Mouse (Mus musculus) frontal cortex, adult (tissue): ENCODE measurements around the gene Ccr8.
"Not testable (repeated sequence)": the region's sequence is repeated elsewhere in the genome, so short reads cannot be mapped to it uniquely, and the experiment has no call there.

Experiments
- ATAC-seq: cut with Nextera tagmentation; 2 replicates; pipeline ENCODE4 v1.9.2; 2017; ENCODE audit warnings: mild to moderate bottlenecking, moderate library complexity, mixed read lengths; ENCODE audit not compliant: low TSS enrichment

The Ccr8 gene

DNA sequence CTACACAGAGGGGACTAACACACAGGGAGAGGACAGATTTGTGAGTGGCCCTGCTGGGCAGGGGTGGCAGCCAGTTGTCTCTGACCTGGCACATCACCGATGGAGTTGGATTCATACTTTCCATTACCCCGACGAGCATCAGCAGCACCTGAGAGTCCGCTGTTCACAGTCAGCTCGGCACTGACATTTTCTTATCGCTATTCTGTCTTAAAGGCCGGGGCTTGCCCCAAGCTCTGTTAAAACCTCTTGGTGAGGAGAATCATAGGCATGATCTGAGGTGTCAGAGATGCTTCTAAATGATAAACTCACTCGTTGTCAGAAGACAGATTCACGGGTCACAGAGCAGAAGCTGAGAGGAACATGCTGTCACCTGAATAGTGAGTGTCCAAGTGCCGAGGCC, 828 bp upstream of the Ccr8 start:
- ATAC-seq = no peak

DNA sequence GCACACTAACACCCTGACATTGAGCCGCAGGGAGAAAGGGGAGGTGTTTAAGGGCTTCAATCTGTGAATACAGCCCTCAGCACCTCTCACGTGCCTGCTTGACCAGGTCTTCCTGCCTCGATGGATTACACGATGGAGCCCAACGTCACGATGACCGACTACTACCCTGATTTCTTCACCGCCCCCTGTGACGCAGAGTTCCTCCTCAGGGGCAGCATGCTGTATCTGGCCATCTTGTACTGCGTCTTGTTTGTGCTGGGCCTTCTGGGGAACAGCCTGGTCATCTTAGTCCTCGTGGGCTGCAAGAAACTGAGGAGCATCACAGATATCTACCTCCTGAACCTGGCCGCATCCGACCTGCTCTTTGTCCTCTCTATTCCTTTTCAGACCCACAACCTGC, 1.8 kb downstream of the Ccr8 start:
- ATAC-seq = no peak

DNA sequence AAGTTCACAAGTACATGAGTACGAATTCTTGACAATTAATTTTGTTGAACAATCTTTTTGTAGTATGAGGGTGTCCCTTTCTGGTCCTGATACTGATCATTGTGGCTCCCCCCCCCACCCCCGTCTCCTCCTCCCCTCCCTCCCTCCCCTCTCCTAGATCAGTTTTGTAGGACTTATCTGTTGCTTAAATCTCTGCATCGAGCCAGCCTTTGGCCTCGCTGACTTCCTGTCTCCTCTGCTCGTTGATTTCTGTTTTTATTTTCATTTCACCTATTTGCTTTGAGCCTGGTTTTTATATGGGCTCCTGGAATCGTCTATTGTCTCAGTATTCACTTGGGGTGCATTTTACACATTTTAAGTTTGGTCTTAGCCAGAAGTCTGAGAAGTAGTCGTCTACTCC, 4.0 kb downstream of the Ccr8 start:
- ATAC-seq = no peak

DNA sequence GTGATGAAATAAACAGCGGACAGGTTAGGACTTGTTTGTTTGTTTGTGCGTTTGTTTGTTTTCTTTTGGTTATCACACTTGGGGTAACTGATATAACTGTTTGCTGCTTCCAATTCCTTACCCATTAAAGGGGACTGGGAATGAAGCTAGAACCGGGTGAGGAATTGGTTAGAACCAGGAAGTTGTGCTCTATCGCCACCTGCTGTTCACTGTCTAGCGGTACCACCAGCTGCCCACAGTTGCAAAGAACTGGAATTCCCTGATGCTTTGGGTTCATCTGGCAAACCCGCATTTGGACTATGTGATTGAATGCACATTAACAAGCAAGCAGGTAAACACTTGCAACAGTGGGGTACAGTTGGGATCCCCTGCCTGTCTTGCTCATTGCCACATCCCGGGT, 6.8 kb downstream of the Ccr8 start:
- peak; percentile 92 for ATAC-seq

DNA sequence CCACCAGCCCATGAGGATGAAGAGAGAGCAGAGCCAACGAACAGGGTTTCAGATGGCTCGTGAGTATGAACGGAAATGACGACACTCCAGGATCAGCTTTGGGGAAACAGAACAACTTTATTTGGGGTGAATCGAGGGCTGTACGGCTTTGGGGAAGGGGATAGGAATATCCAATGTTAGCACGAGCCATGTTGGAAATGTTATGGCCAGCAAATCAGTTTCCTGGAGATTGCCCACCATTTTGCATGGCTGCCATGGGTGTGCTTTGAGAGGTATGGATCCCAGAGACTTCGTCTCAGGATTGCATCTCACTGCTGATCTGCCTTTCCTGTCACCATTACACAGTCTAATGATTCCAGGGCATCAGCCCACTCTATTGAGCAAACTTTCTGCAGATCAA, 7.4 kb downstream of the Ccr8 start:
- no peak for ATAC-seq

DNA sequence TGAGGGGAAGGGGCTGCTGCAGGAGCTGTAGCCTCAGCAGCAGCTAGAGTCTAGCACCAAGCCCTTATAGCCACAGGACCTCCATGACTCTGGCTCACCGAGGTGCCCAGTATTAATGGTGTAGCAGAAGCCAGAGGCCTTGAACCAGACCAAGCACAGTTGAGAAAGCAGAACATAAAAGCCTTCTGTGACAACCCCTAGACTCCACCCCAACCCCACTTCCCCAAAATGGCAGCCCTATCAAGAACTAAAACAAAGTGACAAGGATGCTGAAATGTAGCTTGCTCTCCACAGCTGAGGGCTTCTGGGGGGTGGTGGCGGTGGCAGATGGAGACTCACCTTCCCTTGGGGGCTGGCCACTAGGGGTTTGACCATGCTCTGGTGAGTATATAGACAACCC, 9.3 kb downstream of the Ccr8 start:
- no peak for ATAC-seq

DNA sequence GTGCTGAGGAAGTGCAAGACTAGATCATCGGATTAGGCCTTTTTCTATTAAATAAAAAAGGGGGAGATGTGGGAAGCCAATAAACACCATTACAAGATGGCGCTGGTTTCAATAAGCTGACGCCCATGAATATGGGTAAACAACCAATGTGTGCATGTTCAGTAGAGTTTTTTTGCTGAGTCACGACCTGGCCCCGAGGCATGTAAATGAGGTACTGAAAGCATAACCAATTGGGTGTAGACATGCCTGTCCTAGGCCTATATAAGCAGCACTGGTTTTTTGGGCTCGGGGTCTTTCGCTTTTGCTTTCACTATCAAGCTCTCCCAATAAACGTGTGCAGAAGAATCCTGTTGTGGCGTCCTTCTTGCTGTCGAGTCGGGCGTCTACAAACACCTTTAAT, 17.0 kb downstream of the Ccr8 start:
- ATAC-seq = not testable (repeated sequence)

DNA sequence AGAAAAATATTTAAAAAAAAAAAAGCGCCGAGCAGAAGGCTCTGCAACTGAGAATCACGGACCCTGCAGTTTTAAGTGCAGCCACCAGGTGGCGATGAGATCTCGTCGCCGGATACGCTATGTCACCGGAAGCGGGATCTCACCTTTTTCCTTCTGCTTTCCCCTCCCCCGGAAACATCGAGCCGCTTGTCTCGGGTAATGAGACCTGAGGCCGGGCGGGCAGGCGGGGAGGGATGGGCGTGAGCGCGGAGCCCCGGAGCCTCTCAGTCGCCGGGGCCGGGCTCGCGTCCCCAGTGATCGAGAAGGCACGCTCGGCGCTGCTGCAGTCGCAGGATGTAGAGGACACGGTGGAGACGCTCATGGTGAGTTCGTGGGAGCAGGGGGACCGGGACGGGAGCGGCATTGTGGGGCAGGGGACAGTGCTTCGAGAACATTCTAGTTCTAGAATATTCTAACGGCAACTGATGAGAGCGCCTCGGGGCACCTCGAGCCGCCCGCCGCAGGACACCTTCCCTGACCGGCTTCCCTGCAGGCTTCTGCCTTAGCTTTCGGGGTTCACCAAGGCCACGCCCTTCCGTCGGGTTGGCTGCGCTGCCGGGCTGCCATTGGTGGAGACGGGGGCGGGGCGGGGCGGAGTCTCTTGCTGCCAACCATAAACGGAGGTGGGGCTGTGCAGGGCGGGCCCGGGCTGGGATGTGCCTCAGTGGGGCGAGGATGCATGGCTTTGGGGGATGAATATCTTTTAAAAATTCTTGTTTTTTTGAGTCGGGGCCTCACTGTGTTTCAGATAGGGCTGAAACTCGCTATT, 18.5 kb downstream of the Ccr8 start, which contains the start of gene Slc25a38:
Gene Slc25a38 (plus strand): TSS at position 164 of the 808 bp plus-strand sequence.
- peak; percentile 97 for ATAC-seq

DNA sequence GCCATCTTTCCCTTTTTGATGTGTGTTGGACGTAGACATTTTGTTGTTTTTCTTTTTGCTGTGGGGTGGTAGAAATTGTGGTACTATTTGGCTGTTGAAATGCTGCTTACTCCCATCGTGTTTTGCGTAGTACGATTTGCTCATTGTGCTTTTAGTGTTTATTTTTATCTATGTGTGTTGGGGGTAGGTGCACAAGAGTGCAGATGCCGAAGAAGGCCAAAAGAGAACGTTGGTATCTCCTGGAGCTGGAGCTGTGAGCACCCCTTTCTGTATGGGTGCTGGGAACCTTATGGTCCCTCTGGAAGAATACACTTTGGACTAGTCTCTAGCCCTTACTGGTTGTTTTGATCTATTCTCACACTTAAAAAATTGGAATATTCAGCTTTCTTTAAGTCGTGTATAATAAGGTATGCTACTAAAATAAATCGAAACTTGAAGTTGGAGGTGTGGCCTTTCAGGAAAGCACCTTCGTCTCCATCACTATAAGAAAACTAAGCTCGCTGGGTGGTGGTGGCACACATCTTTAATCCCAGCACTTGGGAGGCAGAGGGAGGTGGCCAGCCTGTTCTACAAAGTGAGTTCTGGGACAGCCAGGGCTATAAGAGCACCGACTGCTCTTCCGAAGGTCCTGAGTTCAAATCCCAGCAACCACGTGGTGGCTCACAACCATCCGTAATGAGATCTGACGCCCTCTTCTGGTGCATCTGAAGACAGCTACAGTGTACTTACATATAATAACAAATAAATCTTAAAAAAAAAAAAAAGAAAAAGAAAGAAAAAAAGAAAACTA, 19.4 kb downstream of the Ccr8 start:
- ATAC-seq = no peak

DNA sequence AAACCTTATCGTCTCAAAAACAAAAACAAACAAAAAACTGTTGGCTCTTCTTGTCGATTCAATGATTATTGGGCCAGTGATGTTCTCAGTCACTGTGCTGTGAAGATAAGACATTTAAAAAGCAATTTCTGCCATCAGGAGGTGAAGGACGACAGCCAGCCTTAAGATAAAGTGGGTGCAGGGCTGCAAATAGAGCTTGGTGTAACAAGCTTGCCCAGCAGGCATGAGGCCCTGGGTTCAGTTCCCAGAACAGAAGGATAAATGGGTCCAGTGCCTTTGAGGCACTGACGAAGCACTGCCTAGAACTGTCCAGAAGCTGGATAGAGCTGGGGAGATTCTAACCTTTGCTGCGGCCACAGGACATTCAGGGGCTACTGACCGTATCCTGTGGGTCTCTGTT, 20.6 kb downstream of the Ccr8 start:
- ATAC-seq = no peak

DNA sequence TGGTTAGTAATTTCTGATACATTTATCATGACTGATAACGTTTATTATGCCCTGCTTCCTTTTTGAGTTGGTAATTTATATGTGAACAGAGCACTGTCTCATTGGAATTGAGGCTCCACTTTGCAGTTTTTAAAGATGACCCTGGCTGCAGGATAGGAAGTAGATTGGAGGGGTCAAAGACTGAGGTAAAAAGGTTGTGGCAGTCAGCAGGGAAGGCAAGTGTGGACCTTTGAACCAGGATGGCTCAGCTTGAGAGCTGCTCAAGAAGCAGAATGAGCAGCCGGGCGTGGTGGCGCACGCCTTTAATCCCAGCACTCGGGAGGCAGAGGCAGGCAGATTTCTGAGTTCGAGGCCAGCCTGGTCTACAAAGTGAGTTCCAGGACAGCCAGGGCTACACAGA, 21.5 kb downstream of the Ccr8 start:
- no peak for ATAC-seq

DNA sequence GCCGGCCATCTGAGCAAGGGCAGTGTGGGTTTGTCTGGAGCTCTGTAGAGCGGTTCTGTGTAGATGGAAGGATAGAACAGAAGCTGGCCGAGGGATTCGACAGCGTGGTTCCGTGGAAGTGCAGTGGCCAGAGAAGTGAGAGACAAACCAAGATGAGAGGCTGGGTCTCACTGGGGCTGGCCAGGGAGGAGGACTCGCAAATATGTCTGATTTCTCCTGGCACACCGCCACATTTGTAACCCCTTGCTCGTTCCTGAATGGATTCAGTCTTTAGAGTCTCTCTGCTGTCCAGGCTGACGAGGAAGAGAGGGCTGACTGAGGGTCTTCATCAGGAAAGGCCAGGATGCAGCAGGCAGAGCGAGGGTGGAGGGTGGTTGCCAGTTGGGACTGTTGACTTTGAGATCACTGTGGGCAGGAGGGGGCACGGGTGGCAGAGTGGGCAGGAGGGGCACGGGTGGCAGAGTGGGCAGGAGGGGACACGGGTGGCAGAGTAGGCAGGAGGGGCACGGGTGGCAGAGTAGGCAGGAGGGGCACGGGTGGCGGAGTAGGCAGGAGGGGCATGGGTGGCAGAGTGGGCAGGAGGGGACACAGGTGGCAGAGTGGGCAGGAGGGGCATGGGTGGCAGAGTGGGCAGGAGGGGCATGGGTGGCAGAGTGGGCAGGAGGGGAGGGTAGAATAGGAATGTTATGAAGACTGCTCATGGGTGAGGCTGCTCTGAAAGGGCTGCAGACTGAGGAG, 22.3 kb downstream of the Ccr8 start:
- ATAC-seq = no peak

DNA sequence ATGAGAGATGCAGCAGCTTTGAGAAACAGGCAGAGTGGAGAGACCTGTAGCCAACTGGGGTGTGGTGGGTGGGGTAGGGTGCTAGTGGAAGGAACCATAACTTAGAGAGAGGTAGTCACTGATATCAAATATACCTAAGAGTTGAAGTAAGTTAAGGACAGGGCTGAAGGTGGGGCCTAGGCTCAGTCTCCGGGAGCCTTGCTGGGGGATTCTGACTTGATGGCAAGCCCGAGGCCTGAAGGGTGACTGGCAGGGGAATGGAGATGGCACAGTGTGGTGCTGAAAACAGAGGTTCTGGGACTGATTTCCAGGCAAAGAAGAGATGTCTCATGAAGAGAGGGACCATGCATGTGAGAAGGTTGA, 22.9 kb downstream of the Ccr8 start:
- no peak for ATAC-seq

DNA sequence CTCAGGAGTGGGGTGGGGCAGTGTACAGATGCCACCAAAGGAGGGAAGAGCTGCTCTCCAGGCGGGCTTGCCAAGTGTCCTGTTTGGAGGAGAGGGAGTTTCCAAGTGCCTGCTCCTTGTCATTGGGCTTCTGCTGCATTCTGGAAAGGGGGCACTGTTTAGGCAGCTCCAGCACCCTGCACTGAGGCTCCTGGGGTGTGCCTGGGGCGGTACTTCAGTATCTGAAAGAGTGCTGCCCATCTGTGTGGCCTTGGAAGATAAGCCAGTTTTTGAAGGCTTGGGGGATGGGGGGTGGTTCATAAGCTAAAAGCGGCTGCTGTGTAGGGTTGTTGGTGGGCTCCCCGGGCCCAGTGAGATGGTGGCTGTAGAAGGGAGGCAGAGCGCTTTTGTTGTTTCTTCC, 23.7 kb downstream of the Ccr8 start:
- no peak for ATAC-seq

DNA sequence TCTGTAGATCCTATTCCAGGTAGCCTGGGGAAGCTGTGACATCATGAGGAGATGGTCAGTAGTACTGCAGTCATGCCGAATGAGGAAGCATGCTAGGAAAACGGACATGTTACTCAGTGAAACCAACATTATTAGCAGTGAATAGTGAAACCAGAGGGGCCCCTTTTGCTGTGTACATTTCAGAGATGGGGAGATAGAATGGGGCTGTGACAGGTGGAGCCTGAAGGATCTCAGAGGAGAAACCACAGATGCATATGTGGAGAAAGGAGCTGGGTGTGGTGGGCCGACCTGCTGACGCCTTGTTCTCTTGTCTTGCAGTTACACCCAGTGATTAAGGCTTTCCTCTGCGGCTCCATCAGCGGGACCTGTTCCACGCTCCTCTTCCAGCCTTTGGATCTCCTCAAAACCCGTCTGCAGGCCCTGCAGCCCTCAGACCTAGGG, 24.3 kb downstream of the Ccr8 start:
- ATAC-seq = no peak

DNA sequence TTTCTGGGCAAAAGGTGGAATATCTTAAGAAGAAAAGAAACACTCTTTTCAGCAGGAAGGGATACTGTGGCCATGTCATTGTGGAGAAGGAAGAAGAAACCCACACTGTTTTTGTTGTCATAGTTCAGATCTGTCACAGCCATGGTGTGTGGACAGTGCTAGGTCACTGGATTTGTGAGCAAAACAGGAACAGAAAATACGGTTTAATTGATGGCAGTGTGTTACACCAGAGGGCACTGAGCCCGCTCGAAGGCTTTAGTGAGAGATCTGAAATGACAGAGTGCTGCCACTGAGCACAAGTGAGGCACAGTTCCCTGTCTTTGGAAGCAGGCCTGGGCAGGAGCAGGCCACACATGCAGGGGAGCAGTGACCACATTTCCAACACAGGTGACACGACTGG, 26.3 kb downstream of the Ccr8 start:
- ATAC-seq = no peak

DNA sequence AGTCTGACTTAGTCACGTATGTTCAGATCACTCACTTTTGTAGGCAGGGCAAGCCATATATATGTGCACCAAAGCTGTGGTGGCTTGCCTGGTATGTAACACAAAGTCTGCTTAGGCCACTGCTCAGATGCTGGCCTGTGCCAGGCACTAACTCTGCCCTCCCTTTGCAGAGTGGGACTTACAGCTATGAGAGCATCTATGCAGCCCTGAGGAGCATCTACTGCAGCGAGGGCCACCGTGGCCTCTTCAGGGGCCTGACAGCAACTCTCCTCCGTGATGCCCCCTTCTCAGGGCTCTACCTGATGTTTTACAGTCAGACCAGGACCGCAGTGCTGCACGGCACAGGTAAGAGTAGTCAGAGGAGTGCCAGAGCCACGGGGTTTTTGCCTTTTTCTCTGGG, 28.6 kb downstream of the Ccr8 start:
- no peak for ATAC-seq

DNA sequence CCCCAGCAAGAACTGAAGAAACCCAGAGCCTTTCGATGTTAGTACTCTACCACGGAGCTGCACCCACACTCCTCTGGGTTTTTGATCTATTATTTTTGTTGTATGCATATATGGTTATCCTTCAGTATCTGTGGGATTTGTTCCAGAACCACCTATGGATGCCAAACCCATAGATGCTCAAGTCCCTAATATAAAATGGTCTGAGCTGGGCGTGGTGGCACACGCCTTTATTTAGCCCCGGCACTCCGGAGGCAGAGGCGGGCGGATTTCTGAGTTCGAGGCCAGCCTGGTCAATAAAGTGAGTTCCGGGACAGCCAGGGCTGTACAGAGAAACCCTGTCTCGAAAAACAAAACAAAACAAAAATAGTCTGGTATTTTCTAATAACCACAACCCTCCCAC, 35.0 kb downstream of the Ccr8 start:
- ATAC-seq = no peak

DNA sequence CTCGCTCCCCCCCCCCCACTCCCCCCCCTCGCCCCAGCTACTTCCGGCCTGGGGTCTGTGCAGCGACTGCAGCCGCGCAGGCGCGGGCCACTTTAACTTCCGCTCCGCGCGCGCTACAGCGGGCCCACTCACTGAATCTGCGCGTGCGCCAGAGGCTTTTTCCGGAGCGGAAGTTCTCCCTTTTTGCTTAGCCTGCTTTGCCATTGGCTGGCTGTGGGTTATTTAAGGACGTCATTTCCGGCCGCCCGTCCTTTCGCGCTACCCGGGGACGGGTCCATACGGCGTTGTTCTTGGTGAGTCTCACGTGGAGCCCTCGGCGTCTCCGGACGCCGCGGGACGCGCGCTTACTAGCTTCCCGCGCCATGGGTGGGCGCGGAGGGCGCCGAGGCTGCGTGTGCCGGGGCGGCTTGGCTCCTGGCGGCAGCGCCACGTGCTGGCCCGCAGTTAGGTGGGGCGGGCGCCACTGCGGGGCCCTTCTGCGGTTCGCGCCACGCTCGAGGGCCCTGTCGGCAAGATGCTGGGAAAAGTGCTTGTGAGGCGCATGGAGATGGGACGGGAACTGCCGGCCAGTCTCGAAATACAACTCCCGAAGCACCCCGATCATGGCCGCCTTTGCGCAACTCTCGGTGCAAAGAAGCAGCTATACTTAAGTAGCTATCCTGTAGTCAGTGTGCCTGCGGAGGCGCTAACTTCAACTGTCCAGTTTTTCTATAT, 35.8 kb downstream of the Ccr8 start, which contains the start of gene Rpsa:
Gene Rpsa (plus strand): TSS at position 152 of the 714 bp plus-strand sequence.
- ATAC-seq = peak; percentile 97

DNA sequence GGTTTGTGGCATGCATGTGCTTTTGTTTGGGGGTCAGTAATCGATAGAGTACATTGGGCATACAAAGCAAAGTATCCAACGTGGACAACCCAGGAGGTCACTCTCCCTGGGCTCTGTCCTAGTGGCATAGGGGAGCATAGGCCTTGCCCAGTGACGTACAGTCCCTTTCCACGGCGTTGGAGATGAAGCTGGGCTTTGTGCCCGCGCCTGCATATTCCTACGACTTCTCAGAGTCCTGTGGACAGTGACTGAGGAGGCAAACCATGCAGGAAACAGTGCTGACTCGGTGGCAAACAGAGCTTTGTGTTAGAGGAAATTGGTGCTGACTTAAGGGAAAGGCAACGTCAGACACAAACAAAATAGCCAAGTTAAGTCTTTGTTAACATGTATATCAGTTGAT, 37.4 kb downstream of the Ccr8 start:
- no peak for ATAC-seq

DNA sequence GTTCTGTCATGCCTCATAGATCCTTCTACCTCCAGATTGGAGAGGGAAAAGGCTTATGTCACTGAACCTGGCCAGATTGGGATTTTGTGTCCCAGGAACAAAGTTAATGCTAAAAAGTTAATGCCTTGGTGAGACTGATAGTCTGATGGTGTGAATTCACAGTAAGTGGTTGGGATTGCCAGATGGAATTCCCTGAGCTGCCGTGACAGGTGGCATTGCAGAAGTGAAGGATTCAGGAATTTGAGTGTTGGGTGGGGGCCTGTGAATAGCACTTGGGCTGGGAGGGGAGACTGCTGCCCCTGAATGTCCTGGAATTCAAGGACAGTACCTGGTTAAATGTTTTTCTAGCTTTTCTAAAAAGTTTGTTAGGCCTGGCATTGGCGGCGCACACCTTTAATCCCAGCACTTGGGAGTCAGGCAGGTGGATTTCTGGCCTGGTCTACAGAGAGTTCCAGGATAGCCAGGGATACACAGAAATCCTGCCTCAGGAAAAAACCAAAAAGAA, 39.9 kb downstream of the Ccr8 start:
- no peak for ATAC-seq
